Mouse (Mus musculus) Patski (cell line): ENCODE measurements around the gene Mbtps2. TPM values are rescaled to one million over a fixed set of nuclear protein-coding genes. Genes with fewer than 3 reads are reported as not detected.
A peak's percentile ranks its signal among the peaks of the same experiment; 100 is the strongest.

Source experiments
- ATAC-seq: fragments of 100-300 bp; one replicate; pipeline ENCODE4 v1.8.0; 2021
- CTCF ChIA-PET: fragments of 350-600 bp; sonication (Branson Sonifier 250); formaldehyde crosslinking; loops from one replicate; lab custom pipeline; 2022; ENCODE audit warnings: inconsistent platforms; lab: Charles Lee
- POLR2A ChIA-PET: fragments of 350-600 bp; sonication (Branson Sonifier 250); formaldehyde crosslinking; loops from one replicate; lab custom pipeline; 2022; ENCODE audit warnings: antibody characterized with exemption, inconsistent platforms; lab: Charles Lee
- DNase-seq: peaks from one replicate; pipeline ENCODE4 v3.0.0-alpha.2; 2011; ENCODE audit warnings: low read depth, low spot score
- H3K27me3 ChIP-seq: fragments of 371-371 bp; one replicate; pipeline ENCODE4 v1.5.1; 2021
- CTCF ChIP-seq: fragments of 100-300 bp; IDR thresholded peaks from one replicate; pipeline ENCODE4 v1.5.1; 2021
- in situ Hi-C: fragments of 300-500 bp; cut with MboI; formaldehyde crosslinking; loops from 3 replicates; pipeline ENCODE4 v1.11.1; 2018; ENCODE audit warnings: low pct_unique_long_range_greater_than_20kb, mixed read lengths
- polyA plus RNA-seq: library from polyadenylated mRNA; unstranded; gene quantifications from one replicate; pipeline ENCODE4 v1.2.3, GENCODE M21; 2021

The Mbtps2 gene
- 30.9 TPM for polyA plus RNA-seq

DNA sequence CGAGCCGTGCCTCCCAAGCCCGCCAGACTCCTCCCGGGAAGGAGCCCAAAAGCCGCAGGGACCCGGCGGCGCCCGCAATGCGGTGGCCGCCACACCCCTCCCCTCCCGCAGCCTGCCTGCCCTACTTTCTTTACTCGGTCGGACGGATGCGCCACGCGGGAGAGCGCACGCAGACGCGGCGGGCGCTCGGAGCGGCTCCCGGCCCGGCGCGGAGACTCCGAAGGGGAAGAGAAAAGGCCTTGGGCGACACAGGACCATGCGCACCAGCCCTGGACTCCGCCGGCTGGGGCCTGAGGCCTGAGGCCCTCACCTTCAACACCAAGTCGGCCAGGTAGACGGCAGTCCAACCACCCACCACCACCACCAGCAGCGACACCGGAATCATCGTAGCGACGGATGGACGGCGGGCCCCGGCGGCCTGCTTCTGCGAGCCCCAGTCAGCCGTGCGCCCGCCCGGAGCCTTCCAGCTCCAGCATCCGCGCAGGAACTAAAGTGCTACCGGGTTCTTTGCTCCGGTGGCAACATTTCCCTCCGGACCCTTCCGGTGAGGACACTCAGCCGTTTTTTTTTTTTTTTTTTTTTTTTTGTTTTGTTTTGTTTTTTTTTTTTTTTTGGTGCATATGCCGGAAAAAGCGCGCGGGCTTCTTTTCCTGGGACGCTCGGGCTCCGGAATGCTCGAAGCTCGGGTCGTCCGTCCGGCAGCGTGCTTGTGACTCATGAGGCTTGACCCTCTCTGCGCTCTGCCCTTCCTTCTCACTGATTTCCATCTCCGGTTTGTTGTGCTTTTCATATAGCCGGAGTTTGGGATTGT, at the start of gene Mbtps2:
Gene Mbtps2 (minus strand): TSS at position 530 of the 811 bp plus-strand sequence.
- POLR2A ChIA-PET: interaction anchor here (0.7 kb wide), 1 partner anchor 16 kb away, joined by 11 read pairs; no protein-coding TSS in a partner anchor
- in situ Hi-C loops: no loop called here
- CTCF ChIA-PET: no interaction called here

DNA sequence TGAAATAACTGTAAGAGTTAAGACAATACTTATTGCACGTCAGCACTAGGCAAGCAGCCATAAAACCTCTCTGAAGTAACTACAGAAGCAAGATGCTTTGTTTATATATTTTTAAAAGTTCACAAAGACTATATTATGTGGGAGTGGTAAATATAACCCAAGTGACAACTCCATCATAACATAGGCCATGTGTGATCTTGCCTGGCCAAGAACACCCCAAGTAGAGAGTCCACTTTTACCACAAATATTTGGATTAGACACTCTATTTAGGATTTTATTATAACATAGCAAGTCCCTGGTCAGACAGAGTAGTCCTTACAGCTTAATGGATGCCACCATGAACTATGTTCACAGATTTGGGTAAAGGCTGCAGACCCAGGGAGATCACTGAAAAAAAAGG, 47.9 kb upstream of the Mbtps2 start:
- CTCF ChIA-PET: no interaction called here
- DNase-seq (no peak), ATAC-seq (no peak)
- no peak for TF ChIP-seq CTCF
- peaks cover 7% of the 10 kb centered on the region for H3K27me3 ChIP-seq
- POLR2A ChIA-PET: no interaction called here
- in situ Hi-C loops: loop anchor here (10.0 kb wide), 1 partner anchor 162 kb away; no protein-coding TSS in a partner anchor

More for the DNA sequence above, at the start of gene Mbtps2:
- H3K27me3 ChIP-seq: peaks cover 9% of the 10 kb centered on the region
- DNase-seq (no peak), ATAC-seq (peak; percentile 57)
- TF ChIP-seq CTCF: no peak

DNA sequence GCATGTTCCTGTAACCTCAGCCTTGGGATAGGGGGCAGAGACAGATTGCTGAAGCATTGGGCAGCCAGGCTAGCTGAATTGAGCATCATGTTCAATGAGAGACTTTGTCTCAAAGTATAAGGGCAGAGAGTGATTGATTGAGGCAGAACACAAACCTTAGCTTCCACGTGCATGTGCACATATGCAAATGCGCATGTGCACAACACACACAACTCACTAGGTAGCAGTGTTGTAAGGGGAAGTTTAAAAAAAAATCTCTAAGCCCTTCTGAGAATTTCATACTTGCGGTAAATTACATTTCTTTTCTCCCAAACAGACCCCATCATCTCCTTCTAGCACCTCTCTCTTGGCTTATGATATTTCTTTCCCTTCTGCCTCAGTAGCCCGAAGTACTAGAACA, 46.2 kb upstream of the Mbtps2 start:
- no peak for ATAC-seq
- peaks cover 15% of the 10 kb centered on the region for H3K27me3 ChIP-seq
- DNase-seq: no peak
- ChIA-PET POLR2A (no interaction called here), CTCF (interaction anchor here (1.0 to 2.7 kb wide), 11 partner anchors 9 to 186 kb away, joined by 3 to 13 read pairs (median 7); no protein-coding TSS in a partner anchor)
- in situ Hi-C loops: loop anchor here (10.0 kb wide), 1 partner anchor 160 kb away; no protein-coding TSS in a partner anchor
- TF ChIP-seq CTCF: no peak

DNA sequence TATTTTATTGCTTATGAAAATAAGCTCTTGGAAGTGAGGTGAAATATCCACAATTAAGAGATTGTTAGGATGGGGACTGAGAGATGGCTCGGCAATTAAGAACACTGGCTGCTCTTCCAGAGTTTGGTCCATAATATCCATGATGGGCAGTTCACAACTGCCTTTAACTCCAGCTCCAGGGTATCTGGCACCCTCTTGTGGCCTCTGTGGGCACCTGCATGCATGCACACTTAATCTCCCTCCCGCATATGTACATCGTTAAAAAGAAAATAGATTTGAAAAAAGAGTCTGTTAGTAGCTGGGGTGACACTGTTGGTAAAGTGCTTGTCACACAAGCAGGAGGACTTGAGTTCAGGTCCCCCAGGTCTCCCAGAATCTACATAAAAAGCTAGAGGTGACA, 45.8 kb upstream of the Mbtps2 start:
- TF ChIP-seq CTCF: peak; percentile 95
- in situ Hi-C loops: loop anchor here (10.0 kb wide), 1 partner anchor 159 kb away; no protein-coding TSS in a partner anchor
- no peak for DNase-seq
- peak; percentile 89 for ATAC-seq
- ChIA-PET CTCF (interaction anchor here (0.7 to 2.7 kb wide), 16 partner anchors 9 to 189 kb away, joined by 3 to 13 read pairs (median 4); no protein-coding TSS in a partner anchor), POLR2A (no interaction called here)
- peaks cover 17% of the 10 kb centered on the region for H3K27me3 ChIP-seq

DNA sequence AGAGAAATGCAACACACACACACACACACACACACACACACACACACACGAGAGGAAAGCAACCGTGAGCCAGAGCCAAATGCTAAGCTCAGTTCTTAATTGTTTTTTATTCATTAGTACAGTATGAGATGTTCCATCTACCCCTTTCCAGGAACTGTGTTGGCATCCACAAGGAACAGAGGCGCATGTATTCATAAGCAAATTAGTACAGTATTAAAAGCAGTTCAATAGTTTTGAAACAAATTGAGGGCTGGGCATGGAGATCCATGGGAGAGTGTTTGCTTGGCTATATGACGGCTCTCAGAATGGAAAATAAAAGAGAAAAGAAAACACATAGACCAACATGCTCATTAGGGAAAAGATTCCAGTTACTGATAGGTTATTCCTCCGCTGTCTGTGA, 44.3 kb upstream of the Mbtps2 start:
- CTCF ChIA-PET: no interaction called here
- TF ChIP-seq CTCF: no peak
- POLR2A ChIA-PET: interaction anchor here (0.6 kb wide), 2 partner anchors 23 to 152 kb away, joined by 3 to 6 read pairs; no protein-coding TSS in a partner anchor
- DNase-seq (no peak), ATAC-seq (no peak)
- peaks cover 28% of the 10 kb centered on the region for H3K27me3 ChIP-seq
- in situ Hi-C loops: loop anchor here (10.0 kb wide), 1 partner anchor 158 kb away; no protein-coding TSS in a partner anchor

DNA sequence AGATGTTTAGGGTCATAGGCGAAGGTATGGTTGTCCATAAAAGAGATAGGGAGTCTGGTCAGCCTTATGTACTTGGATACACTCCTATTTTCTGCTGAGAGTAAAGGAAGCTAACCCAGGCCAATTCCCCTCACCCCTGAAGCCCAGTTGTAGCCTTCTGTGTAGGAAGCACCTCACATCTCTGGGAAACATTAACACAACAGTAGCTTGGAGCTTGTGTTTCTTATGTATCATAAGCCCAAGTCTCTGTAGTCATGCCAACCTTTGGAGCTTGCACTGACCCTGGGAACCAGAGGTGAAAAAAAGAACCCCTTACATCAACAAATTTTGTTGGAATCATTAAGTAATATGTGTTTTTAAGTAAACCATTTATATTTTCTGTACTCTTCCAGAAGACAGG, 38.7 kb upstream of the Mbtps2 start:
- no peak for TF ChIP-seq CTCF
- ATAC-seq (no peak), DNase-seq (no peak)
- CTCF ChIA-PET: no interaction called here
- POLR2A ChIA-PET: no interaction called here
- peaks cover 28% of the 10 kb centered on the region for H3K27me3 ChIP-seq
- in situ Hi-C loops: no loop called here

DNA sequence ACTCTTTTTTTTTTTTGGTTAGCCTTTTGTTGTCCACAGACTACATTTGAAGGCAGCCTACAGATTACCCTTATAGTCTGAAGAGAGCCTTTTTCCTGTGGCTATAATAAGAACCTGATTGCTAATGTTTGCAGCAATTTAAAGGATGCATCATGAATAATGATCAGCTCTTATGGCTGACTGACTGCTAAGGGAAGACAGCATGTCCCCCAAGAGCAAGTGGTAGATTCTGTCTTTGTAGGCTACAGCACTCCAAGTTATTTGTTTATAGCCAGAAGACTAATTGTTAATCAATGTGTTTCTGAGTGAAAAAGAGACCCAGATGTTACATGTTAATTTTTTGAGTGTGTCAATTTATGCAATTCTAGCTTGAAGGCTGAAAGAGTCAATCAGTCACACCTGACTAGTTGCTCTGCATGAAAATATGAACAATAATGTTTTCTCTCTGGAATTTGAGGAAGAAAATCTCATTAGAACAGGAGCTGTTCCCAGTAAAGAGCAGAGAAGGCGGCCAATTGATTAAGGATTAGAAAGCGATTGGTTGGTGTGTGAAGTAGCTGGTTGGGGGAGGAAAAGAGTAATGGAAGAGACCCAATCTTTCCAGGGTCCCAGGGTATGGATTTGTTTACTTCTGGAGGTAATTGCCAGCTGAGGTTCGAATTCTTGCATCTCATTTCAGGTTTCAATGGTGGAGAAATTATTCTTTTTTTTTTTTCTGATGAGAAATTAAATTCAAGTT, 35.3 kb upstream of the Mbtps2 start:
- peaks cover 16% of the 10 kb centered on the region for H3K27me3 ChIP-seq
- POLR2A ChIA-PET: no interaction called here
- TF ChIP-seq CTCF: no peak
- no peak for ATAC-seq
- no peak for DNase-seq
- in situ Hi-C loops: no loop called here
- CTCF ChIA-PET: interaction anchor here (0.9 to 1.6 kb wide), 2 partner anchors 11 to 179 kb away, joined by 3 read pairs; no protein-coding TSS in a partner anchor

DNA sequence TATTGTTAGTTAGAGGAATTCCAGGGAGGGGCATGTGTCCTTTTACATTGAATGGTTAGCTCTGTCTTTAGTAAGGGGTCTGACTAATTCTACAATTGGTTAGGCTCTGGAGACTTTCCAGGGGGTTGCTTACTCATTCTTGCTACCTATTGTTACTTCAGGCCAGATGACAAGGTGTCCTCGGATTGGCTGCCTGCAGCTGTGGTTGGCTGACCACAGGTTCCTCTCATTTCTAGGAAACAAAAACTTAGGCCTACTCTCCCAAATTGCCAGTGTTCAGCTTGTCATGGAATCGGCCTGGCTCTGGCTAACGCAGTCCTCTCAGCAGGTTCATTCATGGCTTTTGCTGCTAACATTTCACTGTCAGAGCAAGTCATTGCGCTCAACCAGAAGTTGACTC, 31.8 kb upstream of the Mbtps2 start:
- in situ Hi-C loops: no loop called here
- CTCF ChIA-PET: interaction anchor here (0.7 to 1.9 kb wide), 2 partner anchors 14 to 26 kb away, joined by 3 to 7 read pairs; no protein-coding TSS in a partner anchor
- DNase-seq: no peak
- POLR2A ChIA-PET: no interaction called here
- ATAC-seq: no peak
- TF ChIP-seq CTCF: no peak
- H3K27me3 ChIP-seq: peaks cover 7% of the 10 kb centered on the region

DNA sequence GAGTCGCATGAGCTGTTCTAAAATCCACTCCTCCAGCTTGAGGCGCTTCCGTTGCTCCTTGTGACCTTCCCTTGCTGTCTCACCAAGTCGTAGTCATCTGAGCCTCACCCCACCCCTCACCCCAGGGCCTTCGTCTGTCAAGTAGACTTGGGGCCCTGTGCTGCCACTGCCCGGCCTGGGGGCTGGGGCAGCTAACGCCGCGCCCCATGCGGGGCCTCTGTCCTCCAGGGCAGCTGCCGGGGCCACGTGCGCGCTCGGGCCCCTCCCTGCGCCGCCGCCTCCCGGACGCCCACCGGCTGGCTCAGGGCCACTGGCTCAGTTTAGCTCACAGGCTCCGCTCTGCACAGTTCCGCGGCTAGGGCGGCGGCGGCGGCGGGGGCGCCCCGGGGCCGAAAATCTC, 14.4 kb upstream of the Mbtps2 start:
- CTCF ChIA-PET: interaction anchor here (0.5 kb wide), 1 partner anchor 1426 kb away, joined by 3 read pairs; no protein-coding TSS in a partner anchor
- in situ Hi-C loops: no loop called here

DNA sequence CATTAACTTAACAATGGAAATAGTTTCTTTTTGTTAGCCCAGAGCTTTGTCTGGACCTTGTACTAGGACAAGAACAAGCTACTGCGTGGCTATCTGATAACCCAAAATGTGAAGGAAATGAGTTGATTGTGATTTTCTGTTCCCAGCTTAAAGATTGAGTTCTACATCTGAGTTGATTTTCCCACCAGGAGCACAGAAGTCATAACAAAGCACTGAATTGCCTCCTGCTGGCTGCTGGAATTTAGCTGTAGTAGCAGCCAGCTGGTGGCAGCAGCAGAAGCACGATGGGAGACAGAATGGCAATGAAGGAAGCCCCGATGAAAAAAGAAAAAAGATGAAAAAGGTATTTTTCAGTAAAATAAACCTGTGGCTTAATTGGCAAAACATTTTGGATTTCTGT, 2.9 kb upstream of the Mbtps2 start:
- ATAC-seq: no peak
- ChIA-PET POLR2A (no interaction called here), CTCF (interaction anchor here (1.0 to 1.8 kb wide), 3 partner anchors 18 to 43 kb away, joined by 3 to 8 read pairs (median 3); no protein-coding TSS in a partner anchor)
- no peak for TF ChIP-seq CTCF
- in situ Hi-C loops: no loop called here
- peaks cover 8% of the 10 kb centered on the region for H3K27me3 ChIP-seq
- DNase-seq: no peak

More for the DNA sequence above, 14.4 kb upstream of the Mbtps2 start:
- no peak for DNase-seq
- POLR2A ChIA-PET: no interaction called here
- peaks cover 9% of the 10 kb centered on the region for H3K27me3 ChIP-seq
- ATAC-seq: no peak
- TF ChIP-seq CTCF: no peak
